Mouse (Mus musculus): ENCODE results near the gene Sox1.

Sox1 gene

DNA sequence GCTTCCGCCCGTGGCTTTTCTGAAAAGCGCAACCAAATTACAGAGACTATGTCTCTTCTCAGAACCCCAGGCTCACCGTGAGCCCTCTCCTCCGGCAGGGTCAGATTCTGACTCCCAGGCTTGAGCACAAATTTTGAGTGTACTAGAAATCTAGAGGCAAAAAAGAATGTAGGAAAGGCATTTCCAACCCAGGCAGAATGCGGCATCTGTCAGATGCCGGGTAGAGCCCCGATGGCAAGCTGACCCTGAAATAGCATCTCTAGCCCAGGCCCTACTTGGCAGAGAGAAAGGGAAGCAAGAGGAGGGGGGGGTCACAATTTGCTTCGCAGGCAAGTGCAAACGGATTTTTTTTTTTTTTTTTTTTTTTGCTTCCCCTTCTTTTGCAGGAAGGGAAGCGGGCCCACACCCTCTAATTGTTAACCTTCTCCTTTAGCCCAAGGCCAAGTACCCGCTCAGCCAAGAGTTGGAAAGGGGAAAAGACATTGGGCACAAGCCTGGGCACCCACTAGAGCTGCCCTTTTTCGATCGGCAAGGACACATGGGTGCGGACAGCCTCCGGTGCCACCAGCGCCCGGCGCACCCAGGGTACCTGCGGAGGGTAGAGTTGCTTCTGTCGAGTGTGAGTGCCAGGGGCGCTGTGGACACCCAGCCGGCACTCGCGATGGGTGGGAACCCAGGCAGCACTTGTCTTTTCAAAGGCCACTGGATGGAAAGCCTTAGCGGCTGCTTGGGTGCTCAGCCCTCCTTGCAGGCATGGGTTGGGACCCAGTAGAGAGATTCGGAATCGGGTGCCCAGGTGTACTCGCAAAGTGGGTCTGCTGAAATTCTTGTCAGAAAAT lies 5.1 kb upstream of the Sox1 start:
- peak; percentile 42 to 43 for DNase-seq

DNA sequence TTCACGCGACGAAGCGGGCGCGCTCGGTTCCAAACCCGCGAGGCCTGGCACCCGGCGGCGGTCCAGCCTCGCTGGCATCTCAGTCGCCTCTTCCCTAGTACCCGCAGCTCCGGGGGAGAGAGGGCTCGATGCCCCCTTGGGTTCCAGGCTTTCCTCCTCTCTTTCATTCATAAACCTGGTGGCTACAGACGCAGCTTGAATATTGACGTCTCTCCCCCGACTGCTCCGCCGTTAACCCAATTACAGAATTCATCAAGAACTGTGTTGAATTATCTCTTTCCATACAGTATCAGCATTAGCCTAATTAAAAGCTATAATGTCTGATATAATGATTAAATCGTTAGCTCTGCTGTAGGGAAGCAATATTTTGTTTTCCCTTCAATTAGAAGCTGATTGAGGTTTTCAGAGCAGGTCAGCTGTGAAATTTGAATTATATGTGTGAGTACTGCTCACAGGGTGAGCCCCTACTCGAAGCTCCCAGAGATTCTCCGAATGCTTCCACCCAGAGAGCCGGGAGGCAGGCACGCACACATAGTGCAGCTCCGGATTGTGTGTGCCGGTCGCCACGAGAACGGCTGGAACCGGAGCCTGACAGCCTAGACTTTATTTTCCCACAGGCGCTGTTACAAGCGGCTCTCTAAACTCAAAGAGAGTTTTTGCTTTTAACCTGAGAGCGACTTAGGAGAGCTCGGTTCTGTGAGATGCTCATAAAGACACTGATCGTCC lies 4.3 kb upstream of the Sox1 start:
- peak in 1 of 2 experiments; percentile 53 for DNase-seq

DNA sequence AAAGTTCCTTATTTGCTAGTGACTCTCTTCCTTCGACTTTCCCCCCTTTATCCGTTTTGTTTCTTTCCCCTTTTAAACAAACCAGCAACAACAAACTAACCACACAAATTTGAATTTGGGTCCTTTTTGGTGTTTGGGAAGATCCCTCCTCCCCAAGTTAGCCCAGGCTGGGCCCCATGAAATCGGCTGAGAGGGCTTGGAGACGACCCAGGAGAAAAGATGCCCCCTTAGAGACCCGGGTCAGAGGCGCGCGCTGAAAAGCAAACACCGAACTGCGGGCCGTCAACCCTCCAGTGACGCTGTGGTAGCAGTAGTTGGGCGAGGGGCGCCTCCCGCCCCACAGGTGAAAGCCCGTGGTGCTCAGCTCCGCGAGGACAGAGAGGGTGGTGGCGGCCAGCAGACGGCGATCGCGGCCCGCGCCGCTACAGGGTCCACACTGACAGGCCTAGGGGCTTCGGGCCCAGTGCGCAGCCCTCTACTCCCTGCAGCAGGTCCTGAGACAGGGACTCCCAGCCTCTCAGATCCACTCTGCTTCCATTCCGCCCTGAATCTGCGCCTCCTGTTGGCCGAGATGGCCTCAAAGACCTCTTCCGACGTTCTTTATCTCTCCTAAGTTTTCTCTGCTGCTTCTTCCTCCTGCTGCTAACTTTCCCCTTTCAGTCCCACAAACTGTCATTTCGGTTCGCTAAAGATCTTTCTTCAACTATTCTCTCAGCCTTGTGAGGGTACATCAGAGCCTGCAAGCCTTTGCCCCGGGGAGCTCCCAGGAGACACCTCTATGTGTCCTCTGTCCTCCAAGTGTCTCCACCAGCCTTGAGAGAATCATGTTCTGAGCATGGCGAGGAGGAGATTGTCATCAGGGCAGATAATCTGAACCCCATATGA lies 3.5 kb upstream of the Sox1 start:
- peak; percentile 65 to 71 for DNase-seq

DNA sequence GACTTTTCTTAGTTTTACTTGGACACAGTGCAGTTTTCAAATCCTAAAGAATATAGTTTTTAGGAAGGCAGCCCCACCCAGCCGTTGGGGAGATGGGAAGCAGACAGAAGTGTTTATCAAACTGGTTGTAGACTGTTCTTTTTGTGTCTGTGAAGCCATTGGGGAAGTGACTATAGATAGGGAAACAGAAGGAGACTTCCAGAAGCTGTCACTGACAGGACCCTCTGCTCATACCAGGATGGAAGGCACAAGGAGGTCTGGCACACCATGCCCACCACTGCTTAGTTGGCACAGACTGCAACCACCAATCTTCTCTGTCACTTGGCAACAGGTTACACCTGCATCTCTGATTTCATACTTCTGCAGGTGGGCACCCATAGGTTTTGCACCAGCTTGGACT lies 2.3 kb upstream of the Sox1 start:
- no peak for DNase-seq

DNA sequence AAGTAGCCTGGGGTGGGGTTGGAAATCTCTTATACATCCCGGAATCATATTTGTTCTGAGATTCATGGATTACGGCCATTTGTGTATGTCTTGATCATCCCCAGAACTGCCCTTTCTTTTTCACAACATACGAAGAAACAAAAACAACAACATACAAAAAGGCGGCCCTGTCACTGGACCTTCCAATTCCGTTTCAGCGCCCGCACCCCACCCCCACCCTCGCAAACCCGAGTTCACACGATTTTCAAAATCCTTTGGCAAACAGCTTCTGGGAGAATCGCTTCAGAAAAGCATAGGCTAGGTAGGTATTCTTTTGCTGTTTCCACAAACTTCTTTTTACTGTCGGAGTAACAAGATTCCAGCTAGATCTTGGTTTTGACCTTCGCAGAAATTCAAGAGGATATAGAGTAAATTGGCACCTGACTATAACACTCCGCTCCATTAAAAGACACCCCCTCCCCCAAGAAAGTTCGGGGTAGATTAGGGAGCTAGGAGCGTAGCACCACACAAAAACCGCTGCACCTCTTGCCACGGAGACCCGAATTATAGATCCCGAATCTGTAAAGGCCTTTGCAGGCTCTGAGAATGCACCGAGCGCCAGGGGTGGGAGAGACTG lies 602 bp upstream of the Sox1 start:
- DNase-seq: no peak

DNA sequence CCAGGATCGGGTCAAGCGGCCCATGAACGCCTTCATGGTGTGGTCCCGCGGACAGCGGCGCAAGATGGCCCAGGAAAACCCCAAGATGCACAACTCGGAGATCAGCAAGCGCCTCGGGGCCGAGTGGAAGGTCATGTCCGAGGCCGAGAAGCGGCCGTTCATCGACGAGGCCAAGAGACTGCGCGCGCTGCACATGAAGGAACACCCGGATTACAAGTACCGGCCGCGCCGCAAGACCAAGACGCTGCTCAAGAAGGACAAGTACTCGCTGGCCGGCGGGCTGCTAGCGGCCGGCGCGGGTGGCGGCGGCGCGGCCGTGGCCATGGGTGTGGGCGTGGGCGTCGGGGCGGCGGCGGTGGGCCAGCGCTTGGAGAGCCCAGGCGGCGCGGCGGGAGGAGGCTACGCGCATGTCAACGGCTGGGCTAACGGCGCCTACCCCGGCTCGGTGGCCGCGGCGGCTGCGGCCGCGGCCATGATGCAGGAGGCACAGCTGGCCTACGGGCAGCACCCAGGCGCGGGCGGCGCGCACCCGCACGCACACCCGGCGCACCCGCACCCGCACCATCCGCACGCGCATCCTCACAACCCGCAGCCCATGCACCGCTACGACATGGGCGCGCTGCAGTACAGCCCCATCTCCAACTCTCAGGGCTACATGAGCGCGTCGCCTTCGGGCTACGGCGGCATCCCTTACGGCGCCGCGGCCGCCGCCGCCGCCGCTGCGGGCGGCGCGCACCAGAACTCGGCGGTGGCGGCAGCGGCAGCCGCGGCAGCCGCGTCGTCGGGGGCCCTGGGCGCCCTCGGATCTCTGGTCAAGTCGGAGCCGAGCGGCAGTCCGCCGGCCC lies 1.6 kb downstream of the Sox1 start:
- peak; percentile 36 to 43 for DNase-seq

DNA sequence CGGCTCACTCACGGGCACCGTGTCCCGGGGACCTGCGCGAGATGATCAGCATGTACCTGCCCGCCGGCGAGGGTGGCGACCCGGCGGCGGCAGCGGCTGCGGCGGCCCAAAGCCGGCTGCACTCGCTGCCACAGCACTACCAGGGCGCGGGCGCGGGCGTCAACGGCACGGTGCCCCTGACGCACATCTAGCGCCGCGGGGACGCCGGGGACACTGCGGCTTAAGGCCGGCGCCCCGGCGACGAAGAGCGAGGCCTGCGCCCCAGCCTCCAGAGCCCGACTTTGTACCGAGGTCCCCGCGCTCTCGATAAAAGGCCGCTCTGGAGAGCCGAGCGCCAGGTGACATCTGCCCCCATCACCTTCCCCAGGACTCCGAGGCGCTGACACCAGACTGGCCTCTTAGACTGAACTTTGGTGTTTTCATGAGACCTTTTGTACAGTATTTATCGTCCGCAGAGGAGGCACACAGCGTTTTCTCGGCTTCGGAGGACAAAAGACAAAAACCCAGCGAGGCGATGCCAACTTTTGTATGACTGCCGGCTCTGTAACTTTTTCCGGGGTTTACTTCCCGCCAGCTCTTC lies 2.3 kb downstream of the Sox1 start:
- DNase-seq: peak; percentile 31 to 42

DNA sequence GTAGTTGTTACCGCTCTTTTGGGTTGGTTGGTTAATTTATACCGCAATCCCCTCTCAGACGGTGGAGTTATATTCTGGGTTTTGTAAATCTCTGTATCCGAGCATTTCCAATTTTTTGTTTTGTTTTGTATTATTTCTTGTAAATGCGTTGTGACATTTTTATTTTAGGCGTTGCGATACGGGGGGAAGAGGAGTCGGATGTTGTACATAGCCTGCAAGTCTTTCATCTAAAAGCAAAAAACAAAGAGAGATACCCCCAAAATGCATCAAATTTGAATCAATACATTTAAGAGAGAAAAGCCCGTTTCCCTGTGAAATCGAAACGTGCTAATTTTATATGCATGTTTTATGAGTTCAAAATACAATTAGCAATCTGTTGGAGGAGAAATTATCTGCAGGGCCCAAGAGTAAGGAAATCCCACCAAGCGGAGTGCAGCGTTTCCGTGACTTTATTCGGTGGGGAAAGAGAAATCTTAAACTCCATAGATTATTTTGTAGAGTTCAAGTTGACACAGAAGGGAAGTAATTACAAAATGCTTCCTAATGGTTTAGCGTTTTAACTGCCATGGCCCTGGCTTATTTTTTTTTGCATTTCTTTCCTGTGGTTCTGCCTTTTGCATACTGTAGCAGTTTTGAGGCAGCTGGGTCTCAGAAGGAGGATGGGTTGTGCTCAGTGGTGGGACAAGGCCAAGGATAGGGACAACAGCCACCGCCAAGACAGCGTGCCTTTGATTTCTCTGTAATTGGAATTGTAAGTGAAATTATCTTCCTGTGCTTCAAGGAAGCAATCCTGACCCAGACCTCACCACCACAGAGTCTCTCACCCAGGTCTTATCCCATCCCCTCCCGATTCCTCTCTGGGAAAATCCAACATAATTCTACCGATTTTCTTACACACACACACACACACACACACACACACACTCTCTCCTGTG lies 3.2 kb downstream of the Sox1 start:
- peak in 1 of 2 experiments; percentile 20 for DNase-seq

DNA sequence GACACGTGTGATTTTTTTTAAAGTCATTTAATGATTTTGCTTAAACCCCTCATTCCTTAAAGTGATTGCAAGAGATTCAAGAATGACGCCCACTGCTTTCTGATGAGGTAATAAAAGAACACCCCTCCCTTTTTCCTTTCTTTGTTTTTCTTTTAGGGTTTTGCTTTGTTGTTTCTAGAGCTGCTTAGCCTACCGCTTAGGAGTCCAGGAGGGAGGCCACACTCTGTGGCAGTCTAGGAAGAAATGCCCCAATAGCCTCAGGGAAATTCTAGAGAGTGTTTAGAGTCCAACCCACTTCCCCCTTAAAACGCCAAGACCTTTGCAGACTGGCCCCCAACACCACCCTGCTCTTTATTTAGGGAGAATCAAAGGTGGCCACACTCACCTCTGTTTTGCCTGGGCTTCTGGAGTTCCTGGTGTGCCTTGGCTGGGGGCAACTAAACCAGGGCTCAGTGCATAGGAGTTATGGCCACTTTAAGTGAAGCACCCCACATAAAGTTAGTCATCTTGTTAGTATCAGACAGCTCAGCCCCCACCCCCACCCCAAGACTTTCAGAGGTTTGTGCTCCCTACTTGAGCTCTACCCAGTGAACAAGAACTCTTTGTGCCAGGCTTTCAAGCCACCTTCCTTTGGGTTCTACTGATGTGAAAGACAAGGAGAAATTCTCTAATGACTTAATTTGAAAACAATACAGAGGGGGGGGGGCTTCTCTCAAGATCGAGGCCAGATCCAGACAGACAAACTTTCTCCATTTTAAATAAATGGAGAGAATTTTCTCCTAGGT lies 4.5 kb downstream of the Sox1 start:
- no peak for DNase-seq

DNA sequence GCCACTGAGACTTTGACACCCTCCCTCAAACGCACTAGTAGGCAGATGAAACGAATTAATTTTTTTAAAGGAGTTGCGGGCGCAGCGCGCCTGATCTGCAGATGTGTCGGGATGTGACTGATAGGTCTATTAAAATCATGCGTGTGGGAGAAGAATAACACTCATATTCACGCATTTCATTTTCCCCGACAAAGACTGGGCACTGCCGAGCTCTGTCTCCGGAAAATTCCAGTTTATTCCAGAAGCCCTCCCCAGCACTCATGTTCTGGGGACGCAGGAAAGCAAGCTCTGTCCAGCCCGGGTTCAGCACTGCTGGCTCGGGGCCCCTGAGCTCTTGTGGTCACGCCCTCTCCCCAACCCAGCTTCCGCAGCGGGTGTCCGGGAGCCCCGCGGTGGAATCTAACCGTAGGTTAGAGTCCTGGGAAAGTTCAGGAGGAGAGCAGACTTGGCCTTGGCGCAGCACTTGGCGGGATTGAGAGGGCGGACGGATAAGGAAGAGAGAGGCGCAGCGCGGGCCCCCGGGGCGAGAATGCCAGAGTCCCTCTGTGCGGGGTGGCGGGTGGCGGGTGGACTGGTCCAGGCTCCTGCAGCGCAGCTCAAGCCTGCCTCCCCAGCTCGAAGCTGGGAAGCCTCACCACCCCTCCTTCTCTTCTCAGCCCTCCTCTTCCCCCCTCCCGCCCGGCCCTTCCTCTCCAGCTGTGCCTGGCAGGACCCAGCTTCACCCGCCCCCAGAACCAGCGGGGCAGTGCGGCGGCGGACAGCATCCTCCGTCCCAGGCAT lies 5.7 kb downstream of the Sox1 start:
- DNase-seq: peak; percentile 45 to 61

DNA sequence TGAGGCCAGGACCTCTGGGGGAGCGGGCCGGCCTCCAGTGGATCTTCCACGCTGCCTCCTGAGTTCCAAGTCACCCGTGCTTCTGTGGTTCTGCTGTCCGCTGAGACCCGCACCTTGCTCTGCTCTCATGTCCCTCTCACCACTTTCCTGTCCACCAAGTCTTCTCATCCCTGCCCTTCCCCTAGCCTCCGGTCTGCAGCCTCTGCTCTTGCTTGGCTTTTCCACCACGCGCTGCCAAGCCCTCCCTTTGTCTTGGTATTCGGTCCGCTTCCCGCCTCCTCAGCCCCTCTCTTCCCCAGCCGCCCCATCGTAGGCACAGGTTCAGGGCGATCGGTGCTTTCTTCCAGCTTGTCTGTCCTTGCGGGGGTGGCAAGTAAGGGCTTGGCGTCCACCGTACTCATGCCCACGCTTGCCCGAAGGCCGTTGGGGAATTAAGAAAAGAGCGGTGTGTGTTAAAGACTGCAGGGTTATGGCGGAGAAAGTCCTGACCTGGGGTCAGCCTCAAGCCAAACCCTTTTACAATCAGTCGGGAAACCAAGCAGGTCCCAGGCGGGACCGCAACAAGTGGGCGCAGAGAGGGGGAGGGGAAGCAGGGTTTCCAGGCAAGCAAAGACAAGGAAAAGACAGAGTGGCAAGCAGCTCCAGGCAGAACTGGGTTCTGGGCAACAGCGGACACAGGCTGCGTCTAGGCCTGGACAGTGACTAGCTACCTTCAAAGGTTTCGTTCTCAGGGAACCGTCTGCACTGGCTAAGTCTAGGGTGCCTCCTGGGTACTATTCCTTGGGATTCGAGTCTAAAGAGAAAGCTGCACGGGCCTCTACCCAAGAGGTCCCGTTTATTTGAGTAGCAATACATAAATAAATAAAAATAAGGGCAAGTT lies 6.5 kb downstream of the Sox1 start:
- DNase-seq: peak; percentile 45 to 55

DNA sequence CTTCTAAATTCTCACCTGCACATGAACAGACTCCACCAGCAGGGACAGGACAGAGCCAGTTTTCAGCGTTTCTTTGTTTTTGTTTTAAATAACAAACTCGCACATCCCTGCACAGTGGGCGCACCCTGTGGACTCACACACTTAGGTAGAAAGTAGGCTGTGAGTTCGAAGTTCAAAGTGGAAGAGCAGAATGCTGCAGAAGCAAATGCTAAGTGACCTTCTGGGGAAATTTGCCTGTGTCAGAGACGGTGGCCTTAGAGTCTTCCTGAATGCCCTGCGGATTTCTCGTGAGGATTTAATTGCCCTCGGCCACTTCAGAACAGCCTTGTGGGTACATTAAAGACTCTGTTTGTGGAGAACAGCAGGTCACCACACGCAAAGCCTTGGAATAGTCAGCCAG lies 7.6 kb downstream of the Sox1 start:
- DNase-seq: no peak

DNA sequence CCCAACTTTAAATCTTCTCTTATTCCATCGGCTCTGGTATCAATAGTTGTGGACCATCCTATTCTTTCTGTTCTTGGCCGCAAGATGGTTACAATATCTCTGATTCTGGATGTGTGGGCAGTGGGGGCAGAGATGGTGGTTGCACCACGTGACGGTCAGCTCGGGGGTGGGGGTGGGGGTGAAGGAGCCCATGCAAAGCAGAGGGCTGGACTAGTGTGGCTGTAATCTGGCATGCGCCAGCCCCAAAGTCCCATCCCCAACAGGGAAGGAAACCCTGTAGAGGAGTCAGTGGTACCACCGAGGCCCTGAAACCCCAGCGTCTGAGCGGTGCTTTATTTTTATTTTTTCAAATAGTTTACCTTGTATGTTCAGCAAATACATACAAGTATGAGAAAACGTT lies 12.9 kb downstream of the Sox1 start:
- DNase-seq: no peak

DNA sequence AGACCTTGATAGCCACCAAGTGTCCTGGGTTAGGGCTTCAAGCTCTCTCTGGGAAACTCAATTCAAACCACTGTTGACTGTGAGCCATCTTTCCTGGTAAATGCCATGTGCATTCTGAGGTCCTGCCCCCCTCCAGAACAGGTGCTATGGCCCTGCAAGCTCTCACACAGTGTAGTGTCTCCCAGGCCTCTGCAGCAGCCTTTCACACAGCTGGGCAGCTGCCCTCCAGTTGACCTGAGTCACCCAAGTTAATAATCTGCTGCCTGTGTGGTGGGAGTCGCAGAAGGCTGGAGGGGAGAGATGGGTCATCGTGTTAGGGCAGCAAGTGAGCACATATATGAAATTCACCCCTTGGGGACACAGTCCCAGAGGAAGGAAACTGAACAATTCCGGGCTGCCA lies 14.9 kb downstream of the Sox1 start:
- DNase-seq: no peak

DNA sequence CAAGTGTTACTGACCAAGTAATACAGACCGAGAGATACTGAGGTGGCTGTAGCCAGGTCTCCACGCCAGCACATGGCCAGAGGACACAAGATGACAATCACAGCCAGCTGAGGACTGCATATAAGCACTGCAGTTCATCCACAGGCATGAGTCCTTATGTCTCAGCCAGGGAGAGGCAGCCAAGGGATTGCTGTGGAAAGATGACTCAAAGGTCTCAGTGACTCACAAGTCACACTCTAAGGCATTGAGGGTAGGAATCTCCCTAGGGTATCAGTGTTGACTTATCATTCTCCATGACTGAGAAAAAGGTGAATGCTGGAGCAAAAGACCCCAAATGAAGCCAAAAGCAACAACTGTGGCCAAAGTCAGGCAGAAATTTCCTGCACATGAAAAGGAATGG lies 22.0 kb downstream of the Sox1 start:
- DNase-seq: no peak

DNA sequence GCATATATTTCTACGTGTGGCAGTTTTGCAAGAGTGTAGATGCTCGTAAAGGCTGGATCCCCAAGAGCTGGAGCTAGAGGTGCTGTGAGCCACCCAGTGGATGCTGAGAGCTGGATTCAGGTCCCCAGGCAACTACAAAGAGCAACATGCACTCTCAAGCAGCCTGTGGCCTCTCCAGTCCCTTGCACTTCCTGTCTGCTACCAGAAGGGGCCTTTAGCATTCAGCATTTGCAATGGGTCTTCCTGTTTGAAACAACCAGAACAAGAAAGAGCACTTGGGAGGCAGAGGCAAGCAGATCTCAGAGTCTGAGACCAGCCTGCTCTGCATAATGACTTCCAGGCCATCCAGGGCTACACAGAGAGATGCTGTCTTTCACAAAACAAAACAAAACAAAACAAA lies 25.4 kb downstream of the Sox1 start:
- no peak for DNase-seq

DNA sequence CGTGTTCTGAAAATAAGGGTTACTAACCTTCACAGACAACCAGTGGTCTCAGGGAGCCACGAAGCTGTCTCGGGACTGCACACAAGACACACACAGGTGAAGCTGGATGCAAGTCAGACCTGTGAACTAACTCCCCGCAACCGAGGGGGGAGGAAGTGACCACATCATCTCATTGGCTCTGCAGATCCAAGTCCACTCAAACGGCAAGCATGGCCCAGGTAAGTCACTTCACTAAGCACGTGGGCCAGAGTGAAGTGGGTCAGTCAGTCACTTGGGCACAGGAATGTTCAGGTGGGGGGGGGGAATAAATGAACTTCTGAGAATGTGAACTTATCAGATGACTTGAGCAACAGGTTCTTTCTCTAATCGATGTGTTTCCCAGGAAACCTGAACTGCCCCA lies 30.8 kb downstream of the Sox1 start:
- DNase-seq: no peak

DNA sequence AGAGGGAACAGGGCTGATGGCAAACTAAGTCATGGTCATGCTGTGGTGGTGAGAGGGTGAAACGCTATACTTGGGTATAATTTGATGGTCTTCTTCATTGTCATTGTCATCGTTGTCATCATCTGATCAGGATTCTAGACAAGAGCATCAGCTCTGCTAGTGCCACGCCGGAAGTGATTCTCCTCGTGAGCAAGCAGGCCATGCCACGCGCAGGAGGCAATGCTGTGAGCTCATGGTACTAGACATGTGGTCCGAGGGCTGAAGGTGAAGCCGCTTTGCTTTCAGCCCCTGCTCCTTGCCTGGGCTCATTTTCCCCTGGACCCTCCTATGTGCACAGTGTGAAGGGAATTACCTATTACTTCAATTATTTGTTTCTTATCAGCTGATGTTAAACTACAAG lies 32.3 kb downstream of the Sox1 start:
- no peak for DNase-seq

Measured in cerebellum, postnatal 10 days (tissue).